Mouse (Mus musculus) liver, embryonic 14.5 days (tissue): Measurements from ENCODE around the gene Tle6.

Experiments used
- CTCF ChIP-seq: IDR thresholded peaks from 2 replicates; pipeline ENCODE4 v1.5.1; 2016; ENCODE audit warnings: antibody characterized with exemption, low read depth, control low read depth
- EP300 ChIP-seq: IDR thresholded peaks from 2 replicates; pipeline ENCODE4 v1.6.1; 2016; ENCODE audit warnings: antibody characterized with exemption, low read depth

GRCm38 (mm10) chr10:81569507-81570237 is 31.2 kb downstream of the Tle6 start:
- TF ChIP-seq CTCF (no peak), EP300 (no peak)
